Mouse (Mus musculus): ENCODE results near the gene B3gnt2.

DNA sequence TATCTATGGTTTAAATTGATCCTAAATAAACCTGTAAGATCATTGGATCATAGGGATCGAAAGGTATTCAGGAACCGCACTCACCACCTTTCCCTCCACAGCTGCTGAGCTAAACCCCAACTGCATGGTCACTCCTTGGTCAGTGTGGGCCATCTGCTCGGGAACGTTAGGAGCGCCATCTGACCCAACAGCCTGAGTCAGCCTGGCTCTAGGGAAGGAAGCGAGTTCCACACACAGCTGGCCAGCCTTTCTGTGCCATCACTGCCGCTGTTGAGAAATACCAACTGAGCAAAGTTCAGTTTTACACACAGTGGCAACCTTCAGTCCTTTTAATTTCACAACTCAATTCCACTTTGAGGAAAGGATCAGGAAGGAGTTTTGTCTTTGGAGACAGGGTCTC, 31.1 kb upstream of the B3gnt2 start:
- TF ChIP-seq POLR2A (IDR thresholded peaks at IDR 0.05; ENCODE audit: borderline replicate concordance, low read depth, low read length) (no peak), CTCF (IDR thresholded peaks at IDR 0.05; ENCODE audit: low read depth, low read length) (no peak)
